Mouse (Mus musculus) ES-E14 (cell line): ENCODE measurements around the gene Sel1l3. TPM values are rescaled to one million over a fixed set of nuclear protein-coding genes. Genes with fewer than 3 reads are reported as not detected.

Experiments used
- DNase-seq: peaks from one replicate; pipeline ENCODE4 v3.0.0-alpha.2; 2013; ENCODE audit warnings: low read depth, low spot score
- H3K27ac ChIP-seq: 2 replicates; pipeline ENCODE4 v1.5.1; 2012; ENCODE audit warnings: low read depth, mild to moderate bottlenecking, low read length, moderate library complexity, mixed read lengths; ENCODE audit not compliant: poor library complexity, insufficient read depth, severe bottlenecking
- H3K36me3 ChIP-seq: 2 replicates; pipeline ENCODE4 v1.6.1; 2012; ENCODE audit warnings: mild to moderate bottlenecking, low read length, moderate library complexity, mixed read lengths; ENCODE audit not compliant: control insufficient read depth, poor library complexity, insufficient read depth, severe bottlenecking
- H3K4me1 ChIP-seq, 2 experiments: fragments of 150-350 bp in 1 of 2; sonication (generic) in 1 of 2; 2 replicates each; pipeline ENCODE4 v1.6.1; 2012; ENCODE audit warnings: low read length in 2 of 2, mild to moderate bottlenecking in 1 of 2, mixed read lengths in 1 of 2; ENCODE audit not compliant: control insufficient read depth in 2 of 2, insufficient read depth in 2 of 2, poor library complexity in 1 of 2
- H3K4me3 ChIP-seq, 2 experiments: fragments of 150-350 bp in 1 of 2; sonication (generic) in 1 of 2; 2 replicates each; pipeline ENCODE4 v1.5.1; 2012; ENCODE audit warnings: low read length in 2 of 2, low read depth in 1 of 2, mild to moderate bottlenecking in 1 of 2, mixed read lengths in 1 of 2; ENCODE audit not compliant: insufficient read depth in 1 of 2, poor library complexity in 1 of 2, severe bottlenecking in 1 of 2
- H3K9ac ChIP-seq: 2 replicates; pipeline ENCODE4 v1.6.1; 2012; ENCODE audit warnings: low read depth, mild to moderate bottlenecking, low read length, mixed read lengths; ENCODE audit not compliant: poor library complexity, insufficient read depth, severe bottlenecking
- H3K9me3 ChIP-seq: fragments of 150-350 bp; sonication (generic); 2 replicates; pipeline ENCODE4 v1.6.1; 2012; ENCODE audit warnings: low read depth, mild to moderate bottlenecking, low read length; ENCODE audit not compliant: control insufficient read depth, insufficient read depth
- CHD2 ChIP-seq: IDR thresholded peaks from 2 replicates; pipeline ENCODE4 v1.6.1; 2014; ENCODE audit warnings: mild to moderate bottlenecking, low read depth, low read length, inconsistent platforms
- HCFC1 ChIP-seq: IDR thresholded peaks from 2 replicates; pipeline ENCODE4 v1.6.1; 2012; ENCODE audit warnings: low read length, inconsistent platforms, borderline replicate concordance; ENCODE audit not compliant: insufficient read depth
- MAFK ChIP-seq: IDR thresholded peaks from 2 replicates; pipeline ENCODE4 v1.6.1; 2014; ENCODE audit warnings: mild to moderate bottlenecking, low read depth, low read length, inconsistent platforms; ENCODE audit not compliant: insufficient read depth
- ZC3H11A ChIP-seq: IDR thresholded peaks from 2 replicates; pipeline ENCODE4 v1.6.1; 2012; ENCODE audit warnings: low read depth, mild to moderate bottlenecking, inconsistent platforms, low read length, borderline replicate concordance
- ZNF384 ChIP-seq: IDR thresholded peaks from 2 replicates; pipeline ENCODE4 v1.6.1; 2012; ENCODE audit warnings: low read depth, low read length, inconsistent platforms
- in situ Hi-C, 2 experiments: fragments of 600-800 bp; cut with MboI; formaldehyde crosslinking; loops; one replicate each; pipeline ENCODE4 v1.15.1; 2025; ENCODE audit warnings: low sequenced_read_pairs in 2 of 2, inconsistent platforms in 1 of 2; ENCODE audit not compliant: unreplicated experiment in 2 of 2
- total RNA-seq: library from RNA; depleted of rRNA; stranded (reverse); fragments of 300-350 nt; gene quantifications from 2 replicates; pipeline ENCODE4 v1.2.3, GENCODE M21; 2012

The Sel1l3 gene
- total RNA-seq, 1 experiment, result 1.3 TPM

- DNase-seq, result no peak
- no peaks in the 10 kb centered on the region for H3K36me3 ChIP-seq
- H3K4me3 ChIP-seq, result no peak overlapping the region
- H3K27ac ChIP-seq, result no peak overlapping the region
- H3K9ac ChIP-seq, result no peak overlapping the region
- no peaks in the 10 kb centered on the region for H3K4me1 ChIP-seq
- TF ChIP-seq ZC3H11A (no peak), HCFC1 (no peak), CHD2 (no peak), ZNF384 (no peak), MAFK (no peak)
- no peaks in the 10 kb centered on the region for H3K9me3 ChIP-seq
- in situ Hi-C loops, result no loop called here
These were observed 74.6 kb downstream of the Sel1l3 start for GRCm38 (mm10) chr5:53139140-53139539.

- H3K9me3 ChIP-seq, result no peaks in the 10 kb centered on the region
- 0 out of 4 replicates have a peak, but pooled peaks cover 0 to 2% of the 10 kb centered on the region in 2 experiments for H3K4me1 ChIP-seq
- H3K36me3 ChIP-seq, result no peaks in the 10 kb centered on the region
- no peak overlapping the region for H3K9ac ChIP-seq
- H3K4me3 ChIP-seq, result no peak overlapping the region
- in situ Hi-C loops, result no loop called here
- no peak for DNase-seq
- no peak for TF ChIP-seq ZC3H11A
- no peak for TF ChIP-seq MAFK
- H3K27ac ChIP-seq, result no peak overlapping the region
These were observed 75.7 kb downstream of the Sel1l3 start for GRCm38 (mm10) chr5:53138025-53138424.

- no peak for TF ChIP-seq CHD2
- no peak for TF ChIP-seq HCFC1
- no peak for TF ChIP-seq ZNF384
- TF ChIP-seq MAFK, result no peak
- no peak for TF ChIP-seq ZC3H11A
- Histone ChIP-seq H3K4me3 (no peak overlapping the region), H3K9ac (no peak overlapping the region), H3K36me3 (no peaks in the 10 kb centered on the region), H3K27ac (no peak overlapping the region), H3K4me1 (0 out of 4 replicates have a peak, but pooled peaks cover 0 to 2% of the 10 kb centered on the region in 2 experiments), H3K9me3 (no peaks in the 10 kb centered on the region)
- in situ Hi-C loops, result no loop called here
- DNase-seq, result no peak
These were observed 77.7 kb downstream of the Sel1l3 start for GRCm38 (mm10) chr5:53135984-53136383.

- in situ Hi-C loops, result no loop called here
- DNase-seq, result no peak
These were observed 79.7 kb downstream of the Sel1l3 start for GRCm38 (mm10) chr5:53134003-53134402.

GRCm38 (mm10) chr5:53124701-53125100 lies 89.0 kb downstream of the Sel1l3 start:
- no peak overlapping the region for H3K4me3 ChIP-seq
- no peaks in the 10 kb centered on the region for H3K4me1 ChIP-seq
- no peak overlapping the region for H3K9ac ChIP-seq
- H3K36me3 ChIP-seq, result no peaks in the 10 kb centered on the region
- in situ Hi-C loops, result no loop called here
- TF ChIP-seq CHD2, result no peak
- no peak for TF ChIP-seq MAFK
- TF ChIP-seq ZNF384, result no peak
- no peak for TF ChIP-seq HCFC1
- no peak for TF ChIP-seq ZC3H11A
- no peak for DNase-seq
- H3K27ac ChIP-seq, result no peak overlapping the region
- no peaks in the 10 kb centered on the region for H3K9me3 ChIP-seq

More at GRCm38 (mm10) chr5:53134003-53134402, 79.7 kb downstream of the Sel1l3 start:
- no peaks in the 10 kb centered on the region for H3K36me3 ChIP-seq
- TF ChIP-seq CHD2 (no peak), ZC3H11A (0 out of 2 replicates have a peak, but pooled peaks have one; percentile 25)
- no peaks in the 10 kb centered on the region for H3K9me3 ChIP-seq
- H3K27ac ChIP-seq, result no peak overlapping the region
- H3K9ac ChIP-seq, result no peak overlapping the region
- no peak overlapping the region for H3K4me3 ChIP-seq
- H3K4me1 ChIP-seq, result 0 out of 4 replicates have a peak, but pooled peaks cover 0 to 2% of the 10 kb centered on the region in 2 experiments
